Mouse (Mus musculus): ENCODE measurements around the gene Nrsn2.
A peak's percentile ranks its signal among the peaks of the same experiment; 100 is the strongest.

DNA sequence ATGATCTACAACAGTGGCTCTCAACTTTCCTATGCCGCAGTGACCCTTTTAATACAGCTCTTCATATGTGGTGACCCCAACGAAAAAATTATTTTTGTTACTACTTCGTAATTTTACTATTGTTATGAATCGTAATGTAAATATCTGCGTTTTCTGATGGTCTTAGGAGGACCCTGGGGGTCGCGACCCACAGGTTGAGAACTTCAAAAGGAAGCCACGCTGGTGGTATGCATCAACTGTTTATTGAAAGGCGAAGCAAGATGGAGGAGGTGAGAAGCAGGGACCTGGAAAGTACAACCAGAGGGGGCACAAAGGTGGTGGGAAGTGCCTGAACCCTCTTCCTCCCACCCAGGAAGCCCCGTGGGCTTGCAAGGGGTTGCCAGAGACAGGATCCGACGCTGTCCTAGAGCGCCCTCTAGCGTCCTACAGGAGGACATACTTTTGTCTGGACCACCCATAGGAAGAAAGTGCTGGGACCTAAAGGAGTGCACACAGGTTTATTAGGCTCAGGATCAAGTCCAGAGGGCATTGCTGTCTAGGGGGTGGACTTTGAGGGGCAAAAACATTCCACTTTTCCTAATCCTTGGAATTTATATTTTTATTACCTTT is 7.8 kb downstream of the Nrsn2 start:
- TF ChIP-seq CTCF (conservative IDR thresholded peaks at IDR 0.05; ENCODE audit: low read length) (peak; percentile 86), POU5F1 (IDR thresholded peaks at IDR 0.05; ENCODE audit: borderline replicate concordance, low read length) (no peak)
